Mouse (Mus musculus) lung, adult 2 months (tissue): ENCODE results near the gene Magix.
A peak's percentile ranks its signal among the peaks of the same experiment; 100 is the strongest.

Experiments used
- CTCF ChIP-seq: fragments of 200-500 bp; IDR thresholded peaks from 2 replicates; pipeline ENCODE4 v1.5.1; 2011; ENCODE audit warnings: mild to moderate bottlenecking, low read length, control low read depth; ENCODE audit not compliant: insufficient read depth
- POLR2A ChIP-seq: fragments of 200-500 bp; IDR thresholded peaks from 2 replicates; pipeline ENCODE4 v1.6.1; 2011; ENCODE audit warnings: low read depth, mild to moderate bottlenecking, control low read depth, low read length, borderline replicate concordance; ENCODE audit errors: extremely low read depth

DNA sequence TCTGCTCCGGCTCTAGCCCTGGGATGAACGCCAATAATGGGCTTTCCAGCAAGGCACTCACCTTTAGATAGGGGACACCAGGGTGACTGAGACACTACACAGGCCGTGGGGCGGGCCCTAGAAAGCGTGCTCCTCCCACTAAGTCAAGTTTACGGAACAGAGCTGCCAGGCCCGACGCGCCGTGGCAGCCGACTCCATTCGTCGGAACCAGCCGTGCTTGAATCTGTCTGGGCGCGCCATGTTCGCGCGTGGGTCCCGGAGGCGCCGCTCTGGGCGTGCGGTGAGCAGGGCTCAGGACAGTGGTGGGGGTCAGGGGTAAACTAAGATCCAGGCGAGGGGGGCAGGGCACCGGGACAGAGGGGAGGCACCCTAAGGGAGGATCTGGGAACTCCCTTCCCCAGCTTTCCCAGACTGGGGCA lies 23.8 kb downstream of the Magix start, which contains the start of gene Prickle3:
- TF ChIP-seq CTCF (no peak), POLR2A (peak; percentile 33; the same call in 1 of the 2 replicates)
